Mouse (Mus musculus): ENCODE measurements around the gene Ell2.

The Ell2 gene

DNA sequence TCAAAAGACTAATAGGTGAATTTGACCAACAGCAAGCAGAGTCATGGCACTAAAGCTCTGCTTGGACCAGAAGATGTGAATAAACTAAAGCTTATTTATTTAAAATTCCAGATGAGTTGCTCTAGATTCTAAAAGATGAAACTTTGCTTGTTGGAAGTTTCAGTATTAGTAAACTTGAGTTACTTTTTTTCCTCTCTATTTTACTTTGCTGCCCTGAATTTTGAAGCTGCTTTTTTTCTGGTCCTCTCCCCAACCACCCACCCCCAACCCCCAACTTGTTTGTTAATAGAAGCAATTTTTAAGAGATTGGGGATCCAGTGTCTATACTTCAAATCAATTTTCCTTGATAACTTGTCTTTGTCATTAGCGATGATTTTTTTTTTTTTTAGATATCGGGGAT, 64.2 kb downstream of the Ell2 start:
- no peak for DNase-seq

DNA sequence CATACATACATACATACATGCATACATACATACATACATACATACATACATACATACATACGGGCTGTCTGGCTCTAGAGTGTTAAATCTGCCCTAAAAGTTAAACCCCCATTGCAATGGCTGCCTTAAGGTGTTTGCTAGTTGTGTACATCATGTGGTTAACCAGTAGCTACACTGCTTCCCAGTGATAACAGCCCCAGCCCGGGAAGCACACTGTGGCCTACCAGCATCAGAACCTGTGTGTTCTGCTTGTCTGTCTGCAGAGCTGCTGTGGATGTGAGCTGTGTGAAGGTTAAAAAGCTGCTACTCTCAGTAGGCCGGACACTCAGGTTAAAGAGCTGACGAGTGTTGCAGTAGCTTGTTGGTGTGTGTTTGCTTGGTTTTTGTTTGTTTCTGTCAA, 64.8 kb downstream of the Ell2 start:
- DNase-seq, result no peak

DNA sequence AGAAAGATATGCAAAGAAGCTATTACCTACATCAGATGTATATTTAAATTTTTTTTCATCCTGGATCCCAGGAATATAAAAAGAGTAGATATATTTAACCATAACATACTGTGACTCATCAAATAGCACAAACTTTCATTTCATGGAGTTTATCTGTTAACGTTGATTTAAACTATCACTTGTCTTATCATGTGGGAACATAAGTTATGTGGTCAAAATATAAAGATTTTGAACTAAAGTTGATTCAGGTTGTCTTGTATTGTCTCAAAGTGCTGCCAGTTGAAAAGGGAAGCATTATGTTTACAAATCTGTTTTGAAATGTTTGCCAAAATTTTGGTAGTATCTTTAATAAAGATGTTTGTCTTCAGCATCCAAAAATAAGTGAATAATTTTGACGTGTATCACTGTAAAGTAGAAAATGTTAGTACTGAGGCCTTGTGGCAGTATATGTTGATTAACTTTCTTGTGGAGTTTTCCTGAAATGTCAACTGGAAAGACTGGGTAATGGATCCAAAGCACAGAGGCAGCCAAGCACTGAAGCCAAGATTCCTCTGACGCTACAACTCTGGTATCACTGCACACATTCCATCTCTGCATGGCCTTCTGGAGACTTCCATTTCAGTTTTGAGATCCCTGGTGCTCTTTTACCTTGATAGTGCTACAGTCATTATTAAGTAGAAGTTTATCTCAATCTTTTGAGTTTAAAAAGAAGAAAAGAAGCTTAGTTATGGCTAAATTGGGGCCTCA, 65.6 kb downstream of the Ell2 start:
- no peak for DNase-seq

DNA sequence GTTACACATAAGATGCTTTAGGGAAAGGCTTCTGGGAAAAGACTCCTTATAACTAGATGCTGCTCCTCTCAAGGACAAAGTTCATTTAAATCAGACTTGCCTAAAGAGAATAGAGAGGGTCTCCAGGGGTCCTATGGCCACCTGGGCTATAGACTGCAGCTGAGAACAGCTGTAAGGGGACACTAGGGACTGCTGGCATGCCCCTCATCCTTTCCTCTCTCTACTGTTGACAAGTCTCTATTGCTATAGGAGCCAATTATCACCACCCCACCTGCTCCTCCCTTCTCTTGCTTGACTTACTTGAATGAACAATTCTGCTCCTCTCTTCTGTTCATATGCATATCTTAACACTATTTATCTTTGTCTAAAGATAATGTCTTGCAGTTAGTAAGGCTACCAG, 69.4 kb downstream of the Ell2 start:
- no peak for DNase-seq

DNA sequence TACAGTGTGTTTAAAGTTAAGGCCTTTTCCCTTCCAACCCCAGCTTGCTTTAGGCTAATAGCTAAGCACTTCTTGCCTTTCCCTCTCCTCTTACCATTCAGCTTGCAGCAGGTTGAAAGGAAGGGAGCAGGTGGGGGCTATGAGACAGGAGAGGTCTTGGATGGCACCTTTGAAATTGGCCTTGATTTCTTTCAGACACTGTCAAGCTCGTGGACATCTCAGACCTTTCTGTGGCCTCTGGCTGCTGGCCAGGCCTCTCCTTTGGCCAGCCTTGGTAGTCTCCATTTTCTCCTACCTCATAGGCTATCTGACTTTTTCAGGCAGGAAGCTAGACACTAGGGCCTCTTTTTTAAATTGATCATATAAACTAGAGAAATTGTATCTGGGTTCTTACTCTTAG, 70.1 kb downstream of the Ell2 start:
- no peak for DNase-seq

DNA sequence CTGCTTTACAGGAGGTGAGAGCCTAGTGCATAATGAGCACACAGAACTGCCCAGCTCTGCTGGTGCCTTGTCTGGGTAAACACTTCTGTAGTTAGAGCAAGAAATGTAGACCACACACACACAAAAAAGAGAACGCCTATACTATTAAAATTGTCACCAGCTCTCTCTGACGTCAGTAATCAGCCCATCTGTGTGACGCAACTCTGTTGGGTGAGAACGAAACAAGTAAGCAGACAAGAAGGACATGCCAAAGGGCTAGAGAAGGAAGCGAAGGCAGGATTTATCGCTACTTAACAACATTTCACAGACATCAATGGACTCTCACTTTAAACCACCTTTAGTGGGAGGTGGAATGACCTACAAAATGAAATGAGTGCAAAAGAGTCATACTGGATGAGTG, 71.6 kb downstream of the Ell2 start:
- no peak for DNase-seq

DNA sequence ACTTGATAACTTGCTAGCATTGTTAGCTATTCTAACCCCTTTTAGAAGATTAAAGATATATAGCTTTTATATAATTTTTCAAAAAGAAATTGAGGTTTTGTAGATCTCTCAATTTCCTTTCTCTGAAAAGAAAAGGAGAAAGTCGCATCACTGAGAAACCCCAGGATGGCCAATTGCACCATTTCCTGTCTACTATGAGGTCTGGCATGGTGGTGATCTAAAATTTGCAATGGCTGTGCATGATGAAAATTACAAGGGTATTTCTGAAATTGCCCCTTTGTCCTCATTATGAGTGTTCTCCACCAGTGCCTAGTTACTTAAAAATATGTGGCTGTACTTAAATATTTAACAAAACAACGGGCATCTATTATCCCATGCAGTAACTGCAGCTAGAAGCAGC, 72.6 kb downstream of the Ell2 start:
- no peak for DNase-seq

DNA sequence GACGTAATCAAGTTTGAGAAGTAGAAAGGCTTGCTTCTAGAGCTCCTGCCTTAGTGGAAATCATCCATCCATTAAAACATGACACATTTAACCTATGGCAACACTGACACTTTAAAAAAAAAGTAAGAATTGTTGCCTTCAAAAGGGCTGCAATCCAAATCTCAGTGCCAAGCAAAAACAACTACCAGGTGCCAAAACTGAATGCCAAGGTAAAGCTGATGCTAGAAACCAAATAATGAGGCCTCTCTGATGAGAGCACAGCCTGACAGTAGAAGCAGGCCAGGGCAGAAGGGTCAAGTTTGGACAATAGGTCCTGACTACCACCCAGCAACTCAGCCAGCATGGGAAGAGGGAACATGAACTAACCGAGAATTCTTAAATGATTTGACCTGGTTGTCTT, 73.5 kb downstream of the Ell2 start:
- DNase-seq, result no peak

DNA sequence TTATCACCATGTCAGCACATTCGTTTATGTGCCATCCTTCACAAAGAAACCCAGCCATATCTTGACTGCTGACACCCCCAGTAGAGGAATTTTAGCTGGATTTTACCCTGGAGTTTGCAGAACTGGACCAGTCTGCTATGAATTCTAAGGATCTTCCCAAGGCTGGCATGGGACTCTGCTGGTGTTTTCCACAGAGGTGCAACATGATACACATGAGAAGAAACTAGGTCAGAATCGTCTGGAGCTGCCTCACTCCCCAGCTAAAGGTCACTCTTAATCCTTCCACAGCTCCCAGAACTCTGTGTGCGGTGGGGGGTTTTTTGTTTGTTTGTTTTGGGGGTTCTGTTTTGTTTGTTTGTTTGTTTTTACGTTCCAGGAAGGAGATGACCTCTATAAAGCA, 79.2 kb downstream of the Ell2 start:
- DNase-seq, result no peak

DNA sequence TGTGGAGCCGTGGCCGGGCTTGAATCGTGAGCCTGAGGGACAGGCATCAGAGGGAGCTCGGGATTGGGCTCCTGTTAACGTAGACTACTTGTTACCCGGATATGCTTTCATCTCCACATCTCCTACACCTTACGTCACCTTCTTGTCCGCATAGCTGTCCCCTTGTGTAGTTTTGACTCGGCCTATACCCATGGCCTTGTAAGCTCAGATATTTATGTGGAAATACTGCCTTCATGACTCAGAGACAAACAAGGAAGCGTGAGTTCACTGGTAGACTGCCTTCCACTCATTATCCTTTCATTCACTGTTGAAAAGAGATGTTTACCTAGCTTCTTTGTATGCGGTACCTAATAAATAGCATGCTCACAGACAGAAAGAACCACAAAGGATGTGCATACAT, 79.7 kb downstream of the Ell2 start:
- DNase-seq, result no peak

DNA sequence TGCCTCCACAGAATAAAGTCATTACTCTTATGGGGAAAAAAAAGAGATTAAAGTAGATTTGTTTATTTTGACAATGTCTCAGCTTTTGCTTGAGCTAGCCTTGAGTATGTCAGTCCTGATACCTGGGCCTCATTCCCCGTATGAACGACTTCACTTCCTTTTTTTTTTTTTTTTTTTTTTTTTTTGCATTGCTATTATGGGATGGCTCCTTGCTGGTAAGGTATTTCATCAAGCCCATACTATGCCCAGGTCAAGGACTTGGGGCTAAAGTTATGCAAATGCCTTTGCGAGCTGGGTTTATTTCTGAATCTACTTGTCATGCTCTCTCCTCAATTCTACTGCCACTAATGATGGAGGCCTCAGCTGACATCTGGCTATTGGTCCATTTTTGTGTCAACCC, 80.8 kb downstream of the Ell2 start:
- no peak for DNase-seq

DNA sequence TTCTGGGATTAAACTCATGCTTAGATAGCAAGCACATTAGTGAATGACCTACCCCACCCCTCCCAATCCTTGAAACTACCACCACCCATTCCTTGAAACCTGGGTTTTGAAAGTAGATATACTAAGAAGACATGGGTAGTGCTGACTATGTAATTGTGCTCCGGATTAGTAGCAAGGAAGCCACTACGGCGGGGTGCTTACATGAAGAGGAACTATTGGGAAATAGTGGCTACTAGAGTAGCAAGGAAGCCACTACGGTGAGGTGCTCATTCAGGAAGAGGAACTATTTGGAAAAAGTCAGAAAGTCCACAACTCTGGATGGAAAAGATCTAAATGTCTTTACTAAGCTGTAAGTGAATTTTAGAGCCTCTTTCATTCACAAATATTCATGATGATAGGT, 81.6 kb downstream of the Ell2 start:
- DNase-seq, result no peak

DNA sequence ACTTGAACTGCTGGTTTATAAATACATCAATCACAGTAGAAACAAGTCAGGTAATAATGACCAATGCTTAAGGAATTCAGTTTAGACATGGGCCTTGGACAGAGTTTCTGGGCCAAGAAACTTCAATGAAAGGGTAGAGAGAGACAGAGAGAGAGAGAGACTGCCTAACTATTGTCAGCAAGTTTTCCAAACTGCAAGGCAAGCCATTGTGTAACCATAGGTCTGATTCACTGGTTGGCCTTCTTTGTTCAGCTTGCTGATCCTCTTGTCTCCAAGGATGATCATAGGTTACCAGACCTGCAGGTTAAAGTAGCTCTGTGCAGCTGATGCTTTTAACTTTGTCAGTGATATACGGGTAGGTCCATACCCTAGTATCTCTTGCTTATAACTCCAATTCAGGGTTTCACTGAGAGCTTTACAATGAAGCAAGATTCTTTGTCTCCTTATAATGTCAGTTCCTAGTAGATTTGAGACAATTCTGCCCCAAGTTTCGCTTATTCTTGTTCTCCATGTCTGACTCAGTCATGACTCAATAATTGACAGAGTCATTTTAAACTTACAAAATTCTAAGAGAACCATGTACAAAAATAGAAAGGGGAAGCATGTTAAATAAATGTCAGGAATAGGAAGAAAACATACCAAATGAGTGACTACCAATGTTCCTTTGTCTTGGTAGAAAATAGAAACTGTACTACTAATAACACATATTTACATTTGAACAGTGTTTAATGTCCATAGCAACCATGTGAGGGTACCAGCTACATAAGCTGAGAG, 82.7 kb downstream of the Ell2 start:
- no peak for DNase-seq

DNA sequence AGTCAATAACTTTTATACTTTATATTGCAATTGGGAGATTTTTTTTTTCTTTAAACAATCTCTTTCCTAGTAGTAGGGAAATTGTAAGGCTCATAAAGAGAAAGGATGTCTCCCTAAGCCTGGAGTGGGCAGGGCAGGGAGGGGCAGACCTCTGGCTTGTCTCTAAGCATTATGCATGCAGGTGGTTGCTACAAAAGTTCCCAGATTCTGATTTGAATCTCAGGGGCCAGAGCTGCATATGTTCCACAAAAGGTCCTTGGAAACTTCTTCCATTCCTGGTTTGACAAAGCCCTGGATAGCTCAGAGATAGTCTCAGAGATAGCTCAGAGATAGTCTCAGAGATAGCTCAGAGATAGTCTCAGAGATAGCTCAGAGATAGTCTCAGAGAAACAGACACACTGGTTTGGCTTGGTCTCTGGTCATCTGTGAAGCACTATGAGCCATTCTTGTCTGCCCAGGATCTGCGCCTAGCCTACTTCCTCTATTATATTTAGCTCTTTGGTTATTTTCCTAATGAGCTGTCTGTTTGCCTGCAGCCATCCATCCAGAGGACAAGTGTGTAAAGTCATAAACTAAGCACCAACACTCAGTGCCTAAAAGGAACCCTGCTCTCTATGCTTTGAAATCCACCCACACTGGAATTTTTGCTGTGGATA, 84.1 kb downstream of the Ell2 start:
- no peak for DNase-seq

DNA sequence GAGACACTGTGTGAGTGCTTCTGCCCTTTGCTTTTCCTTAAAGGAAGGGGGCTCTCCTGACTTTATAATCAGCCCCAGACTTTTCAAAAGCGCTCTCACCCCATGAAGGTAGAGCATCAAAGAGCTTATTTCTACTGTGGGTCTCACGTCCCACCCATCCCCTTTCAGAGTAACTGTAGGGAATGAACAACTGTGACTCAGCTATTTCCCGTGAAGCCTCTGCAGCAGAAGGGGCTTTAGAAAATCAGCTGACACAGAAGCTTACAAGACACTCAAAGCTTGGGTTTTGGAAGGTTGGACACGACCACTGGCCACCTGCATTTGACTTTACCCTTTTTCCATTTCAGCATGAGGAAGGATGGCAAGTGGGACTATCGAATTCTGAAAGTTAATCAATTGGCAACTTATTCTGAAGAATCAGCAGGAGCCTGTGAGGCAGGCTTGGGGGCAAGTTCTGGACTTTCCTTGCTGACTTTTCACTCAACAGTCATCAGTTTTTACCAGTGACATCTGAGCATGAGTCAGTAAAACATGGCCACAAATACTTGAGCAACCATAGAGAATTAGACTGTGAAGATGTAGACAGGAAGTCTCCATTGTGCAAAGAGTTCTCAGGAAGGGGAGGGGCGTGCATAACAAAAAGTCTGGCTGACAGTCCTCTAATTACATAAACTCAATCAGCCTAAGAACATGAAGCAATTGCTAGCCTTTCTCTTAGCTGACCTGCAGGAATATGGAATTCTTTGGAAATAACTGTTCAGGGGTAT, 87.5 kb downstream of the Ell2 start:
- no peak for DNase-seq

DNA sequence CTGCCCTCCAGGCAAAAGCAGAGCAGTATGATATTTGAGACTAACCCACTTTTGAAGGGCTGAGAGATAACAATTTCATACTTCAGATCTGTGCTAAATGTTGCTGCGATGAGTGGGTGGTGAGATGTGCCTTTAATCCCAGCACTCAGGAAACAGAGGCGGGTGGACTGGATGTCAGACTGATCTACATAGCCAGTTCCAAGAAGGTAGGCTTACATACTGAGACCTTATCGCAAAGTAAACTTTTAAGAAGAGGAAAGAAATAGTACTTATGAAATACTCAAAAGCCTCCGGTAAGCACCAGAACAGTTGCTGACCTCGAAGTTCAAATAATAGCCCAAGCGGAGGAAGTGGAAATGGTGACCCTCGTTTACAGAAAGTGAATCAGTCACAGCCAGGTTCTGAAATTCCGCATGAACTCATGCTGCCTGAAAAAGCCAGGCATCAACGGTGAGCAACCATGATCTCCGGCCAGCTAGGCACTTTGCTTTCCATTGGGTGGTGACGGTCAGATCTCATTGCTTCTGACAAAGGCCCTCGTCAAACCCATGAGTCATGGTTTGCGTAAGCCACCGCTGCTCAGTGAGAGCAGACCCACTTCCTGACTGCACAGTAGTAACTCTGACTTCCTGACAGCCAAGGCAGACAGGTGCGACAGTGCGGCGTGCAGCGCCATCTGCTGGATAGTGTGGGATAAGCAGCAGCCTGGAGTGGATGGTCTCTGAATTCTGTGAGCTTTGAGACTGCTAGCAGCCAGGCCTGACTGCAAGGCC, 91.0 kb downstream of the Ell2 start:
- peak; percentile 94 for DNase-seq

DNA sequence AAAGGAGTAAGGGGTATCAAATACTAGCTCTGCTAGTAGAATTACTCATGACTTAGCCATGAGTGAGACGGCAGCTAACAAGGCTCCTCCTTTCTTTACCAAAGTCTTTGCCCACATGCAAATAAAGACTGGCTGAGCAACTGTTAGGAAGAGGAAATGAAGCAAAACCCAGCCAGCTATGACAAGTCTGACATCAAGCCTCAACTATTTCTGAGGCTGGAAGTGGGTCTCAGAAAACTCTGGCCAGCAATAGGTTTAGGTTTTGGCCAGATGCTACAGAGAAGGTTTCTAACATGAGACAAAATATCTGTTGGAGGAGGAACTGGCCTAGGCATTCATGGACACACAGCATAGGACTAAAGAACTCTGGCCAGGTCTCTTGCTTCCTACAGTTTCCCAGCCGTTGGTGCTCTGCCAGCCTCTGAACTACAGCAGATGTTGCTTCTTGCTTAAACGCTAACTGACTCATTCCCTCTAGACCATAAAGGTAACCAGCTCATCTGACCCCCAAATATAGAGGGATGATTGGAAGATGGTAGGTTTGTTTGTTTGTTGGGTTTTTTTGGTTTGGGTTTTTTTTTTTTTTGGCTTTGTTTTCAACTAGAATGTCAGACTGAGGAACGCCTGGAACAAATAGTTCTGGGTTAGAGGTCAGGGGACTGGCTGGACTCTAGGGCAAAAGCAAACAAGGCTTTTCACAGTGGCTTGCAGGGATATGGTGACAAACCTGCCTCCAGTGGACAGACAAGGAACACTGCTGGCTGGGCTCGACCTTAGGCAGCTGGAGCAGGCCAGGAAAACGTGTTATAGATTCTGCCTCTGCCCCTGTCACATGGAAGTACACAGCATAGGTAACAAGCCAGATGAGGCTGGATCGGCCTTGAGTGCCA, 92.1 kb downstream of the Ell2 start:
- DNase-seq, result no peak

DNA sequence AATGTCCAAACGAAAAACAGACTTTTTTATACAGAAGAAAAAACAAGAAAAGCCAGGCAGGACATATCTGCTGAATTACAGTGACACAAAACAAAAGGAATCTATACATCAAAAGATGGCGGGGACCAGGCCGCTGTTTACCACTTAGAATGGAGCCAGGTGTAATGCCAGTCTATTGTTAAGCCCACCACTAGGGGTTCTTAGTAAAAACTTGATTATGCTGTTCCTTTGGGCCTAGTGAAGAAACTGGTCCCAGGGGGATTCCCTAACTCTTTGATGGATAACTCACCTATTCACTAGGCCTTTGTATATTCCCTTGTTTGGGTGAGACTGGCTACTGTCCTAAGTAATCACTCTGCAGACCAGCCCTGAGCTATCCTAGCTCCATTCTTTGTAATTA, 92.9 kb downstream of the Ell2 start:
- DNase-seq, result no peak

DNA sequence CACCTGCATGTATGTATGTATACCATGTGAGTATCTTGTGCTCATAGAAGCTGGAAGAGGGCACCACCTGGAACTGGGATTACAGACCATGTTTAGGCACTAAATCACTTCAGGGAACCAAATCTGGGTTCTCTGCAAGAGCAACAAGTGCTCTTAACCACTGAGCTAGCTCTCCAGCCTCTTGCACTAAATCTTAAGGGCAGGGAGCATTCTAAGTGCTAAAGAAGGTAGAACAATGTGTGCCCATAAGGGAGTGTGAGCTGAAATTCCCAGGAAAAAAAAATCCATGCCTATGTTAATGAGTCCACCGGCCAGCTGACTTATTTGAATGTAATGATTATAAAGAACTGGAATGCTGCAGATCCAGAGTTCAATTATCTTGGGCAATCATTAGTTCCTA, 101.4 kb downstream of the Ell2 start:
- no peak for DNase-seq

DNA sequence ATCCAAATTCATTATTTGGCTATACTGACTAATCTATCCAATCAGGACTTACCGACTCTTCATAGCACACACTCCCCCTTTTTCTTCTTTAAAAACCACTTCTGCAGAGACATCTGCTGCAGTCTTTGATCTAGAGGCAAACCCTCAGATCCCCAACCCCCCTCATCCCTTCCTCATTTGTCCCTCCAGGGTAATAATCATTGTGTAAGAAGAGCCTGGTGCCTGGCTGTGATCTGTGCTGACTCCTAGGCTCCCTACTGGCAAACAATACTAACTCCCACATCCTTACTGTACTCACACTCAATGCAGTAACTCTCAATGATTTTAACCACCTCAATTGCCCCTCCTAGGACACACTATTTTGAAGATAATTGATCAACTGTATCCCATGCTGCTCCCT, 103.4 kb downstream of the Ell2 start:
- no peak for DNase-seq

DNA sequence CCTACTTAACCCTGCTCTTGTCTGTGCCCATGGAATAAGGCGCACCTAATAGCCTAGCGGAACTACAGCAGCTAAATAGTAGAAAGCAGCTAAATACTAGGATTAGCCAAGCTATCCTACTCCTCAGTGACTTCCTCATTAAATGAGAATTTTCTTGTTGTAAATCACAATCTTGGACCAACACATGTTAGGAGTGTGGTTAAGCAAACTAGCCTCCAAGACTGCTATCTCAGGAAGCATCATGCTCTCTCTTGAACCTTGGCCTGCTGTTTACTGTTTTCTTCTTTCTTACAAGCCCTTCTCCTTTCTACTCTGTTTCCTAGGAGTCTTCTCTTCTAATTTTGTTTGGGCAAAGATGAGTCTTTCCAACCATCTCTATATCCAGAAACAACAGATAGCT, 110.6 kb downstream of the Ell2 start:
- DNase-seq, result no peak

DNA sequence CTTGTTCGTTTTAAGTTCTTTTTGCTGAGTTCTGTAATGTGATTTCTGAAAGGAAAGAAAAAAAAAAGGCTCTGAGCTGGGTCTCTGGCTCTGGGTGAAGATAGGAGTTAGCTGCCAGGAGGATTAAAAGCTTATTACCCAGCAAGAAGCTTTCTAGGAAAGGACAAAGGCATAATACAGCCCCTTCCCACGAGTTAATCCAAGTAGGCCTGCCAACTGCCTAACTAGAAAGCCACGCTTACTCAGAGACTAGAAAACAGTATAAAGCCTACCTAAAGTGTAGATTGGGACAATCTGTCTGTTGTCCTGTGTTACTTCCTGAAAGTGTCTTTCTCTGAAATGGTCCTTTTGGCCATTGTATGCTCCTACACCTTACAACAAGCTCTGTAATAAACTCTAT, 111.9 kb downstream of the Ell2 start:
- no peak for DNase-seq

Measured in thymus, postnatal 4 days (tissue).